Mouse (Mus musculus) liver, embryonic 13.5 days (tissue): Measurements from ENCODE around the gene Map3k10. TPM values are rescaled to one million over a fixed set of nuclear protein-coding genes. Genes with fewer than 3 reads are reported as not detected.

Experiments
- ATAC-seq: fragments of 200-750 bp; cut with Nextera tagmentation; 2 replicates; pipeline ENCODE4 v1.8.0; 2017; ENCODE audit warnings: low read depth, mild to moderate bottlenecking, moderate number of reproducible peaks, moderate library complexity
- DNase-seq: peaks from one replicate; pipeline ENCODE4 v3.0.0; 2022
- H3K27ac ChIP-seq: fragments of 300-500 bp; sonication (generic); 2 replicates; pipeline ENCODE4 v1.5.1; 2015; ENCODE audit warnings: moderate library complexity, mild to moderate bottlenecking, inconsistent platforms
- H3K27me3 ChIP-seq: fragments of 300-500 bp; sonication (generic); 2 replicates; pipeline ENCODE4 v1.6.1; 2015; ENCODE audit warnings: mild to moderate bottlenecking, inconsistent platforms
- H3K36me3 ChIP-seq: fragments of 300-500 bp; sonication (generic); 2 replicates; pipeline ENCODE4 v1.6.1; 2015; ENCODE audit warnings: mild to moderate bottlenecking, inconsistent platforms
- H3K4me1 ChIP-seq: fragments of 300-500 bp; sonication (generic); replicated peaks from 2 replicates; pipeline ENCODE4 v1.6.1; 2015; ENCODE audit warnings: inconsistent platforms
- H3K4me2 ChIP-seq: fragments of 300-500 bp; sonication (generic); 2 replicates; pipeline ENCODE4 v1.6.1; 2015; ENCODE audit warnings: inconsistent platforms, mild to moderate bottlenecking, moderate library complexity
- H3K4me3 ChIP-seq: fragments of 300-500 bp; sonication (generic); replicated peaks from 2 replicates; pipeline ENCODE4 v1.5.1; 2015; ENCODE audit warnings: mild to moderate bottlenecking, inconsistent platforms
- H3K9ac ChIP-seq: fragments of 300-500 bp; sonication (generic); 2 replicates; pipeline ENCODE4 v1.6.1; 2015; ENCODE audit warnings: mild to moderate bottlenecking, inconsistent platforms
- H3K9me3 ChIP-seq: fragments of 300-500 bp; sonication (generic); replicated peaks from 2 replicates; pipeline ENCODE4 v1.6.1; 2016; ENCODE audit warnings: inconsistent platforms
- WGBS: fragments of 180-500 bp; shearing (Covaris S2); methylation state at CpG from one replicate; pipeline ENCODE4 v1.1.7; 2015; ENCODE audit not compliant: insufficient replicate concordance; 5-methylcytosine and 5-hydroxymethylcytosine counted together
- polyA plus RNA-seq: library from polyadenylated mRNA; unstranded; fragments of >200 nt; fragmentation: Nextera tagmentation; extraction: Ambion mirVana; gene quantifications from 2 replicates; pipeline ENCODE4 v1.2.1, GENCODE M21; 2015

Gene Map3k10
- polyA plus RNA-seq, 1 experiment from 2014 or later = 1.8 TPM

DNA sequence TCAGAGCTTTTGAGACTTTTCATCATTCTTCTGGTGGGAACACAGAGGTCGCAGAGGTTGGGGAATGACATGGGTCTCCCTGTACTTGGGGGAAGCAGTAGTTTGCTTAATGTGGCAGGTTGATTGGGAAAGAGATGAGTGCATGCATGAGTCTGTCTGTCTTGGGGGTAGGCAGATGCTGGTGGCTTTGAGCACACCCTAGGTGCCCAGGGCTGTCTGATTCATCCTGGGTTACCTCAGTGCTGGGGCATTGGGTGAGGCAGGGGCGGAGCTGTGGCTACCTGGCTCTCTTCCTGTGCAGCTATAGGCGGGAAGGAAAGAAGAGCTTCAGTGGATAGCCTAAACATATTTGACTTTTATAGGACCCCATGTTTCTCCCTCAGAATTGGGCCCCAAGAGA lies 66.3 kb downstream of the Map3k10 start:
- Histone ChIP-seq H3K36me3 (peaks cover 40% of the 10 kb centered on the region), H3K9ac (0 out of 2 replicates have a peak overlapping the region, but pooled peaks have one; percentile 3), H3K9me3 (no peaks in the 10 kb centered on the region), H3K4me2 (no peak overlapping the region), H3K4me1 (peaks cover 68% of the 10 kb centered on the region), H3K27me3 (no peaks in the 10 kb centered on the region), H3K4me3 (no peak overlapping the region), H3K27ac (no peak overlapping the region)
- DNase-seq (no peak), ATAC-seq (no peak)
- 81% methylated on average over 3 of the region's 3 CpGs for WGBS

DNA sequence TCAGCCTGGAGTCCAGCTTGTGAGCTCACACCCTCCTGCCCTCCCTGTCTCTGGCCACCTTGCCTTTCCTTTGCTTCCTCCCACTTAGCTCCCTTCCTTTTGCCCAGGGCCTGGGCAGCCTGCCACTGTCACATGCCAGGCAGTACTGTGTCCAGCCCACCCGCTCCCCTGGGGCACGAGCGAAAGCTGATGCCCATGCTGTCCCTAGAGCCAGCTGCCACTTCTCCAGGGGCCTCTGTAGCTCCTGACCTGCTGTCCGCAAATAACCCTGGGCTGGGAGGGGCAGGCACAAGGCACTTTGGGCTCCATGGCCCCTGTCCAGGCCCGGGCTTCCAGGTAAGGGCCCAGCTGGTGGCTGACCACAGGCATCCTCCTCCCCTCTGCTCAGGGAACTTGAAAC lies 66.8 kb downstream of the Map3k10 start:
- H3K9ac ChIP-seq = 0 out of 2 replicates have a peak overlapping the region, but pooled peaks have one; percentile 3
- H3K27ac ChIP-seq = no peak overlapping the region
- H3K36me3 ChIP-seq = peaks cover 41% of the 10 kb centered on the region
- ATAC-seq = no peak
- no peak overlapping the region for H3K4me2 ChIP-seq
- no peak for DNase-seq
- 79% methylated on average over 5 of the region's 5 CpGs for WGBS
- H3K4me3 ChIP-seq = no peak overlapping the region
- H3K4me1 ChIP-seq = peaks cover 70% of the 10 kb centered on the region
- no peaks in the 10 kb centered on the region for H3K27me3 ChIP-seq
- H3K9me3 ChIP-seq = no peaks in the 10 kb centered on the region

DNA sequence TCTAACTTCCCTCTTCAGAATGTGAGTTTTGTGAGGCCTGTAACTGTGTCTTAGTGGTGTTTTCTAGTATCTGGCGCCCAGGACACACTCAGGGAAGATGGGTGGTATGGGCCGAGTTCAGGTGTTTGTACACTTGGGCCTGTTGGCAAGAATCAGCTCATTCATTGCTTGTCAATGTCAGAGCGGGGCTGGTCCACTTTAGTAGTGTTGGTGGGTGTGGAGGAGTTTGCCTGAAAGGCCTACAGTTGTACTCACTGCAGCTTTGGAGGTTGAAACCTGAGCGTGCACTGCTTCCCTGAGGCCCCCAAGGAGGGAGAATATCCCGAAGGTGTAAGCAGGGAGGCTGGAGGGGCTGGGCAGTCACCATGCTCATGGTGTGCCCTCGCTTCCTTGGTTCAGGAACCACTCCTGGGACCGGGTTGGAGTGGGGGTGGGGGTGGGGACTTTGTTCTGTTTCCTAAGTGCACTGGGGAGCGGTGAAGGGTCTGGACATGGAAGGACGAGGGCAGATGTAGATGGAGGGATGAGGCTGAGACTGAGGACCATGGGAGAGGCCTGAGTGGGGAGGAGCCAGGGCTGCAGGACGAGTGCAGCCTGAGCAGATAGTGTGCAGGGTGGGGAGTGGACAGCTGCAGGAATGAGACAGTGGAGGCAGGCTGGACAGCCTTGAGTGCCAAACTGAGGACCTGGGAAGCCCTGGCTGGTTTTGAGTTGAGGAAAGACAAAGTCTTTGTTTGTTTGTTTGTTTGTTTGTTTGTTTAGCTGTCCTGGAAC lies 67.7 kb downstream of the Map3k10 start:
- Histone ChIP-seq H3K9me3 (no peaks in the 10 kb centered on the region), H3K9ac (no peak overlapping the region; the same call in 1 of the 2 replicates), H3K4me2 (no peak overlapping the region), H3K27me3 (no peaks in the 10 kb centered on the region), H3K4me3 (no peak overlapping the region), H3K27ac (no peak overlapping the region), H3K4me1 (peaks cover 79% of the 10 kb centered on the region), H3K36me3 (peaks cover 41% of the 10 kb centered on the region)
- 59% methylated on average over 10 of the region's 10 CpGs for WGBS
- DNase-seq (no peak), ATAC-seq (no peak)

Other genes starting within 250 kb of the Map3k10 start
- gene Sptbn4, start 226.9 kb downstream of the Map3k10 start, polyA plus RNA-seq = 0.07 and 0.10 TPM in 2 replicates
- 831 and 956 TPM in 2 replicates for gene Blvrb, start 226.6 kb downstream of the Map3k10 start, polyA plus RNA-seq
- 31.4 and 31.7 TPM in 2 replicates for gene Sertad3, start 200.8 kb downstream of the Map3k10 start, polyA plus RNA-seq
- gene Sertad1, start 187.7 kb downstream of the Map3k10 start, polyA plus RNA-seq = 20.7 and 21.7 TPM in 2 replicates
- gene Prx, start 175.3 kb downstream of the Map3k10 start, polyA plus RNA-seq = 0.78 and 0.88 TPM in 2 replicates
- 0.08 and 0.12 TPM in 2 replicates for gene Hipk4, start 151.3 kb downstream of the Map3k10 start, polyA plus RNA-seq
- gene Pld3, start 121.4 kb downstream of the Map3k10 start, polyA plus RNA-seq = 53.8 and 58.5 TPM in 2 replicates
- gene 2310022A10Rik, start 121.4 kb downstream of the Map3k10 start, polyA plus RNA-seq = 19.7 and 22.8 TPM in 2 replicates
- gene Akt2, start 83.0 kb downstream of the Map3k10 start, polyA plus RNA-seq = 29.6 and 32.3 TPM in 2 replicates
- gene Ttc9b, start 20.7 kb downstream of the Map3k10 start, polyA plus RNA-seq = 0.05 TPM in 1 of 2 replicates, not detected in the other
- gene Zfp607b, start 14.7 kb upstream of the Map3k10 start, polyA plus RNA-seq = 0.35 and 0.83 TPM in 2 replicates
- 5.6 and 6.6 TPM in 2 replicates for gene Zfp60, start 56.8 kb upstream of the Map3k10 start, polyA plus RNA-seq
- gene Zfp626, start 132.6 kb upstream of the Map3k10 start, polyA plus RNA-seq = 0.75 and 0.86 TPM in 2 replicates
- gene Zfp59, start 164.0 kb upstream of the Map3k10 start, polyA plus RNA-seq = 1.8 and 2.5 TPM in 2 replicates
- 1.2 and 1.3 TPM in 2 replicates for gene Zfp607a, start 182.9 kb upstream of the Map3k10 start, polyA plus RNA-seq